Mouse (Mus musculus) kidney, adult 2 months (tissue): ENCODE data around the gene Mcrip1.

Experiments used
- CTCF ChIP-seq: fragments of 200-500 bp; conservative IDR thresholded peaks from 2 replicates; pipeline ENCODE4 v1.5.1; 2011; ENCODE audit warnings: low read depth, mild to moderate bottlenecking, control low read depth, low read length, moderate library complexity, mixed read lengths; ENCODE audit not compliant: insufficient read depth, insufficient read length
- POLR2A ChIP-seq: fragments of 200-500 bp; IDR thresholded peaks from one replicate; pipeline ENCODE4 v1.6.1; 2011; ENCODE audit warnings: low read depth, low read length, control low read depth

DNA sequence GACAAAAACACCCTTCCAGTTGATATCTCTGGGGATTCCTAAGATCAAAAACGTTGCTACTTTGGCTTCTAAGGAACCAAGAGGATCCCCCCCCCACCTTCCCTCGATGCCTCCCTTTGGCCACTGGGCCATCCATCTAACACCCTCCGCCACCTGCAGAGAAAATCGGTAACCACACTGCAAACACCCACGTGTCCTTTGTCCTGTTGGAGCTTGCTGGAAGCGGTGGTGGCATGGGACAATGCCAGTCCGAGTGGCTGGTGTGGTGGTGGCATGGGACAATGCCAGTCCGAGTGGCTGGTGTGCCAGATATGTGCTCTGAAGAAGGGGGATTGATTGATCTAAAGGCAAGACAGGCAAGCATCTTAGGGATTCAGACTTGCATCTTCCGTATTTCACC, 17.9 kb downstream of the Mcrip1 start:
- TF ChIP-seq CTCF = no peak
- TF ChIP-seq POLR2A = no peak
